Mouse (Mus musculus) embryo, embryonic 9.5 days (tissue): ENCODE measurements at regions not wholly inside any gene's neighbourhood (a gene's known extent, or its start where the extent isn't known, plus 50 kb on each side); places are given as distances from the start of the nearest gene placed in this dataset.

ENCODE experiments used
- DNase-seq: peaks from one replicate; pipeline ENCODE4 v3.0.0-alpha.2; 2017; ENCODE audit errors: extremely low spot score

GRCm38 (mm10) chr15:11572063-11572462 is 172.6 kb upstream of the Tars start:
- DNase-seq = no peak

DNA sequence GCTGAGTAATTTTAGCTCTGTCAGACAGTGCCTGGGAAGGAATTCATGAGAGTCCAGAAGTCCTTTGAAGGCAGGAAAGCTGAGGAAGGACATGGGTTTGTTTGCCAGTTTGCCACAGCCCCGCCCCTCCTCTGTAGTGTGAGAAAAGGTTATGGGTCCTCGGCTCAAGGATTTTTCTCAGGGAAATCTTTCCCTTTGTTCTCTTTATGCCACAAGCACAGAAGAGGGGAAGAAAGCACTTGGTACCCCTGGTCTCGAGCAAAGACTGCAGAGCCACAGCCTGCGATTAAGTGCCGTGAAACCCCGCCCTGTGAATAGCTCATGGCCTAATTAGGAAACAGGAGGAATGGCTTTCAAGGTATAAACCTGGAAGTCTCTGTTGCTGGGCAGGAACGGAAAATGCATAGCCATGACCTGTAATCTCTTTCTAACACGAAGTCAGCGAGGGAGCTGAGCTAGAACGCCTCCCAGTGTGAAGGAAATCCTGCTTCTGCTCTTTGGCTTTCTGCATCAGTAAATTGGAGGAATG is 166.1 kb upstream of the Tars start:
- DNase-seq = peak; percentile 12

GRCm38 (mm10) chr15:11552568-11552967 is 153.1 kb upstream of the Tars start:
- no peak for DNase-seq

- no peak for DNase-seq
Observed at GRCm38 (mm10) chr15:11552110-11552509, 152.6 kb upstream of the Tars start.

DNA sequence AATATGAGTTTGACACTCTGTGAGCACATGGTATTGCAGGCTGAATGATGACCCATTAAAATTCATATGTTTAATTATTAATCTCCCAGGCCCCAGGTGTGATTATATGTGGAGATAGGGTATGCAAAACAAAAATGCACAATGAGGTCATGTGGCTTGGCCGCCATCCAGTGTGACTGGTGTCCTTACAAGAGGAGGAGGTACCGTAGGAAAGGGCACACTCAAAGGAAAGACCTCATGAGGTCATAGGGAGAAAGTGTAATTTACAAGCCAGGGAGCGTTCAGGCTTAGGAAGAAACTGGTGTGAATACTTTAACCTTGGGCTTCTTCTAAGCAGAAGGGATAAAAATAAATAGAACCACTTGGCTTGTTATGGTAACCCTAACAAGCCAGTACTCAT is 140.0 kb upstream of the Tars start:
- no peak for DNase-seq

- DNase-seq = no peak
Observed at GRCm38 (mm10) chr15:11536076-11536620, 136.7 kb upstream of the Tars start.

GRCm38 (mm10) chr15:11534404-11535251 is 135.2 kb upstream of the Tars start:
- DNase-seq = no peak

- DNase-seq = no peak
Observed at GRCm38 (mm10) chr15:11533616-11534015, 134.2 kb upstream of the Tars start.

- DNase-seq = no peak
Observed at GRCm38 (mm10) chr15:11533002-11533610, 133.6 kb upstream of the Tars start.

DNA sequence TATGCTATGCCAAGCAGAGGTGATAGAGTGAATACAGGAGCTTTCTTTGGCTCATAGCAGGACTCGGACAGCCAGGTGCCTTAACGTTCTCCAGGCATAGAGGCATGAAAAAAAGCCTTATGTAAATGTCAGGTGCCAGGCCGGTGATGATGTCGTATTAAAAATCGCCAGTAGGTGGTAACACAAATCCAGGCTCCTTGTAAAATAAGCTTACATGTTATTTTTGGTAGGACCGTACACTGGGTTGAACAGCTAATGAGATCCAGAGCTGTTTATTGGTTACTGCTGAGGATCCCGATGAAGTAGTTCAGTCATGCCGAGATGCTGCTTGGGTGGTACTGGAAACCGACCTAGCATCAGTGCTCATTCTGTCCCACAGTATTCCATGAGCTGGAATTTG is 133.1 kb upstream of the Tars start:
- no peak for DNase-seq

DNA sequence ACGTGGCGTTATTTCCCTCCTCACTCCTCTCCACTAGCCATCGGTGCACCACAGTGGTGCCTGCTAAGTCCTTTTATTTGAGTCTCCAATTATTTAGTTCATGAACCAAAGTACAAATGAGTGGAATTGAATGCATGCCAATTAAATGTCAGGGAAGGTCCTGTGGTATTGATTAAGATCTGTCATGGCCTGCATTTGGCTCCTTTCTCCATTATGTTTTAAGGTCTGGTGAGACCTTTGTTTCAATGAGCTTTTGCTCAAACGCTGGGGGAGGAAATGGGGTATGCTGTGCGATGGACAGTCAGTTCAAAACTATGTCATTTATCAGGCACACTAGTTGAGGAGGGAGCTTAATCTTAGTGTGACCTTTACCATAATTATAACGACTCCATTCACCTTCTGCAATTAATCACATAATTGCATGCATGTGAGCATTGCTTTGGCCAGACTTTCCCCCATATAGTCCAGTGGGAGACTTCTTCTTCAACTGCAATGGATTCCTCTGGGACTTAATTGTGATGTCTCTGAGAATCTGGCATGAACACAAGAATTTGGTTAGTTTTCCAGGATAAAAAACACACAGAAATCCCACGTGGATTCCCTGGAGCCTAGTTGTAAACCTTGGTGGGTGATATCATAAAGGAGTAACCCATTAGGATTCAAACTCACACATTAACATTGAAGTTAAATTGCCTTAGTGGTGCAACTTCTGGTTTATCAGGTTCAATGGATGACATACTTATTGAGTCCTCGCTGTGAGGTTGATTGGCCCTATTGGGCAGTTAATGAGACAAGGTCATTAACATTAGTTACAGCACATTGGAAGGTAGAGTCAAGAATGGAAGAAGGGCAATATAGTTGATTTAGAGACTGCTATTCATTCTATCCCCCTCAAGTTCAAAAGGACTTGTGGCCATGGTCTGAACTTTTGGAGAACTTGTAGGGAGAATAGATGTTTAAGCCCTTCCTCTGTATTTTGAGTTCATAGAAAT is 130.7 kb upstream of the Tars start:
- DNase-seq = no peak

GRCm38 (mm10) chr15:11524337-11525106 is 125.1 kb upstream of the Tars start:
- DNase-seq = no peak

DNA sequence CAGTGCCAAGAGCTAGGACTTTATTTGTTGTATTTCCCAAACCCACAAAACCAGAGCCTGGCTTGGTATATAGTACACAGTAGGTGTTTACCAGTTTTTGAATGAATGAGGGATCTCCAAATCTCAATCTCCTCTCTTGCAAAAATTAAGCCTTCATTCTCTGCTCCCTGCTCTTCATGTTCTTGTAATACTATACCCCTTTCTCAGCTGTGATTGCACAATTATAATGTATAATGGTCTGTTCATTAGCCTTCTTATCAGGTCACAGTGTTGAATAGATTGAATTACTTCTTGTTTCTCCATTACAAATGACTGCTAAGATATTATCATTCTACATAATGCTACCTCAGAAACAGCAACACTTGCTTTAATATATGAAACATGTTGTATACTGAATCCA is 119.1 kb upstream of the Tars start:
- no peak for DNase-seq

GRCm38 (mm10) chr15:11517892-11518291 is 118.4 kb upstream of the Tars start:
- no peak for DNase-seq

DNA sequence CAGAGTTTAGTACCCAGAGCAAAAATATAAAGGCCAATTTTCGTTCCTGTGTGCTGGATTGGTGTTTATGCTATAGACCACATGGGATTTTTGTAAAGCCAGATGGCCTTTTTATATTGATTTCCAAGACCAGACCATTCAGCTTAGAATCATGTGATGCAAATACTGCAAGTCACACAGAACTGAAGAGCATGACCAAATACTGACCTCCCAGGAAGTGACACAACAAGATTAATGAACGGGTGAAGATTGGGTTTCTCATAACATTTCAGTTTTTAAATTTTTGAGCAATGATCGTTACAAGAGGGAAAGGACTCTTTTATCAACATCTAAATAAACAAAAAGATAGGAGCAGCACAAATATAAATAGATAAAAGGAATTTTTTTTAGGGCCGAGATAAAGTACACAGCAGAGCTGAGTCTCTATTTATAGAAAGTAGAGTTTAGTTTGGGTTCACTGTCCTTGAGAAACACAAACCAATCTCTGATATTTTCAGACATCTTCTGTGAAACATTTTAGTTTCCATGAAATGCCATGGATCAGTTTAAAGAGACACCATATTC is 105.7 kb upstream of the Tars start:
- no peak for DNase-seq

DNA sequence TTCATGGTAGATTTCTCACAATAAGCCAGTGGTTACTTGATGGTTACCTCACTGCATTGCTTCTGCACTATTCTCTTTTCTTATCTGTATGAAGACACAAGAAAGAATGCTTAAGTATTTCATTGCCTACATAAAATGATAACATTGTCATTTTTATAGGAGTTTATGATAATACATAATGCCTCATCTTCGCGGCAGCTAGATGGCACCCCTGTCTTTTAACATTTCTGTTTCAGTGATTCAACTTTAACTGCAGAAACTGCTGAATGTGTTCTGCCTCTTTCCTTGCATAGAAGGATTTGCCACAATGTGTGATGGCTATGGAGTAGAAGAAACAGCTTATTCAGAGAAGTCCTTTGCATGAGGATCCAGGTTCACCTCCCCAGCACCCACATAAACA is 97.0 kb upstream of the Tars start:
- DNase-seq = no peak

DNA sequence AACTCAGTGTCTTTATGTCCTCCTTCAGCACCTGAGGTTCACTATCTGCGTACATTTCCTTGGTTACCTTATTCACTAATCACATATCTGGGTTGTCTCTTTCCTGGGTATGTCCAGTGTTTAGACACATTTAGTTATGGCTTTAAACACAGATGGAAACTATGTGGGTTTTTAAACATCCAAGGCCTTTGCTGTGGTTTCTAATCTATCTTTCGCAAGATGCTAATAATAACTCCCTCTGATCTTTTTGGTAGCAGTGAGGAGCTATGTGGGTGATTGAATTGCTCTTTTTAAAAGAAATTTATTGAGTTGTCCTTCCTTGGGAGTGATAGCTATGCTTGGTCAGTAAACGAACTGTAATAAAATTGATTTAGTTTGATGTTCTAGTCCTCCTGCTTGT is 89.7 kb upstream of the Tars start:
- no peak for DNase-seq

- no peak for DNase-seq
Observed at GRCm38 (mm10) chr15:11487268-11487783, 87.9 kb upstream of the Tars start.

- no peak for DNase-seq
Observed at GRCm38 (mm10) chr15:11483916-11484315, 84.5 kb upstream of the Tars start.
